Mouse (Mus musculus): ENCODE data around the gene Hlcs. TPM values are rescaled to one million over a fixed set of nuclear protein-coding genes. Genes with fewer than 3 reads are reported as not detected.

The Hlcs gene
- polyA plus RNA-seq, 1 experiment from 2014 or later, result 7.9 TPM

DNA sequence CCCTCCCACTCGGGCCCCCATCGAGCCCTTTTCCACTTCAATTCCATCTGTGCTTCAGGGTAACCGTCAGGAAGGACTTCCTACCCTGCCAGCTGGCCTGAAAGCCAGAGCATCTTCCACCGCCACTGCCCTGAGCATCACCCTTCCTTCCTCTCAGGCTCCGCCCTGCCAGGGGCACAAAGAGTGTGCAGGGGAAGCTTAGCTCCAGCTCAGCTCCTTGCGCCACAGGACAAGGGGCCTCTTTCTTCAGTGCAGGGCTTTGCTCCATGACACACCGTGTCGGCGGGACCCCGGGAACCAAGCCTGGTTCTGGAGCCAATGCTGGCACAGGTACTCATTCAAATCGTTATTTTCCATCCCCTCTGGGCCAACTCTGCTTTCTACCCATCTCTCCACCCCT, 165.2 kb downstream of the Hlcs start:
- no peak overlapping the region for H3K9ac ChIP-seq (ENCODE audit: low read depth, low read length)
- H3K27ac ChIP-seq (ENCODE audit: low read depth, low read length), result no peak overlapping the region
- no peak for ATAC-seq
- 0 out of 2 replicates have a peak overlapping the region, but pooled peaks have one; percentile 21 for H3K4me2 ChIP-seq (ENCODE audit: low read length)
- H3K9me3 ChIP-seq (ENCODE audit: control insufficient read depth, low read length), result no peaks in the 10 kb centered on the region
- WGBS, result 31% methylated on average over 11 of the region's 11 CpGs
- H3K27me3 ChIP-seq (replicated peaks; ENCODE audit: control insufficient read depth, insufficient read depth, low read length), result peaks cover 4% of the 10 kb centered on the region
- H3K36me3 ChIP-seq (ENCODE audit: control insufficient read depth, insufficient read depth, low read length), result no peaks in the 10 kb centered on the region
- no peak overlapping the region for H3K4me3 ChIP-seq (ENCODE audit: low read length)
- H3K4me1 ChIP-seq (ENCODE audit: control insufficient read depth, insufficient read depth, low read depth, low read length), result peaks cover 6% of the 10 kb centered on the region

DNA sequence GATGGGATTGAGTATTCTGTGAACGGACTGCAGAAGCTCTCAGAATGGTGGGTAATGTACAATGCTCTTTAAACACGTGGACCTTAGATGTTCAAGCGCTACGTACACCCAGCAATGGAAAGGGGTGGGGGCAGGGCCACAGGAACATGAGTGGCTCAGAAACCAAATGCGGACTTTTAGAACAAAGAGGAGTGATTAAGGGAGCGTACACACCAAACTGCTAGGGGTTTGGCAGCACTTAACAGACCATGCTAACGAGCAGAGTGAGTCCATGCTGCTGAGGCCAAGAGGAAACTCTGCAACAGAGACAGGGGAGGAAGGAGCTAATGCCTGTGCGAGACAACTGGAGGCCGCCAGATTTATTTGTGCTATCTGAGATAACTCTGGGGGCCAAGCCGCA, 170.0 kb downstream of the Hlcs start:
- Histone ChIP-seq H3K9me3 (ENCODE audit: control insufficient read depth, low read length) (0 out of 2 replicates have a peak, but pooled peaks cover 3% of the 10 kb centered on the region), H3K9ac (ENCODE audit: low read depth, low read length) (no peak overlapping the region), H3K27ac (ENCODE audit: low read depth, low read length) (no peak overlapping the region), H3K36me3 (ENCODE audit: control insufficient read depth, insufficient read depth, low read length) (no peaks in the 10 kb centered on the region), H3K4me2 (ENCODE audit: low read length) (no peak overlapping the region), H3K4me1 (ENCODE audit: control insufficient read depth, insufficient read depth, low read depth, low read length) (peaks cover 5% of the 10 kb centered on the region), H3K27me3 (replicated peaks; ENCODE audit: control insufficient read depth, insufficient read depth, low read length) (peaks cover 2% of the 10 kb centered on the region), H3K4me3 (ENCODE audit: low read length) (no peak overlapping the region)
- WGBS, result 32% methylated on average over 10 of the region's 10 CpGs
- ATAC-seq, result peak; percentile 40

DNA sequence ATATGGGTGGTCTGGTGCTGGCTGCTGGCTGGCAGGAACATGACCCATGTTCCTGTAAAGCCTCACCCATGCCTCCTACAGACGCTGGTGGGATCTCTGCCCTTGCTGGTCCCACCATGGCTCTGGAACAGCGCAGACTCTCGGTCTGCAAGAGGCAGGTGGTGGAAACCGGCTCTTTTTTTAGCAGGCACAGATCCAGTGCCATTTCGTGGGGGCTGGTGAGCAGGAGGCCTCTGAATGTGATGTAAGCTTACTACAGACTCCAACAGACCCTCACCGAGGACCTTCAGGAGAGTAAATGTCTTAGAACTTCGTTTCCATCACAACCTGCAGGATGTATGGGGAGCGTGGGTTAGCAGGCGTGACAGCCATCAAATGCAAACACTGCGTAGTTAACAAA, 172.6 kb downstream of the Hlcs start:
- H3K9me3 ChIP-seq (ENCODE audit: control insufficient read depth, low read length), result 0 out of 2 replicates have a peak, but pooled peaks cover 4% of the 10 kb centered on the region
- H3K27ac ChIP-seq (ENCODE audit: low read depth, low read length), result no peak overlapping the region
- H3K27me3 ChIP-seq (replicated peaks; ENCODE audit: control insufficient read depth, insufficient read depth, low read length), result peaks cover 2% of the 10 kb centered on the region
- ATAC-seq, result no peak
- no peak overlapping the region for H3K4me3 ChIP-seq (ENCODE audit: low read length)
- H3K4me2 ChIP-seq (ENCODE audit: low read length), result no peak overlapping the region
- H3K4me1 ChIP-seq (ENCODE audit: control insufficient read depth, insufficient read depth, low read depth, low read length), result no peaks in the 10 kb centered on the region; the same call in 1 of the 2 replicates
- no peaks in the 10 kb centered on the region for H3K36me3 ChIP-seq (ENCODE audit: control insufficient read depth, insufficient read depth, low read length)
- 73% methylated on average over 10 of the region's 10 CpGs for WGBS
- H3K9ac ChIP-seq (ENCODE audit: low read depth, low read length), result no peak overlapping the region

DNA sequence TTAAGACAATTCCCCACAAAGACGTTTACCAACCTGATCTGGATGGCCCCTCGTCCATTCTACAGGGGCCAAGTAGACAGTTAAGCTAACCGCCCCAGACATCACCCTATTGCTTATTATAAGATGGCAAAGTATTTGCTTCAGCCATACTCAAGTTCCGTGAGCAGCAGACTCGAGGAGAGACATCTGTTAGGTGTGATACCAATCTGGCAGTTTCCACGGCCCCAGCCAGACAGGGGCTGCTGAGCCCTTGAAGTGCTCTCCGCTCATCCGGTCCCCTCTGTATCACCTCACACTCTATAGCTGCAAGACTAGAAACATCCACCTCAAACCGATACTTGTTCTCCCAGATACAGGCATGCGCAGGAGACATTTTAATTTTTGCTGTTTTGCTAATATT, 179.2 kb downstream of the Hlcs start:
- H3K9ac ChIP-seq (ENCODE audit: low read depth, low read length), result no peak overlapping the region
- no peaks in the 10 kb centered on the region for H3K27me3 ChIP-seq (replicated peaks; ENCODE audit: control insufficient read depth, insufficient read depth, low read length)
- no peak overlapping the region for H3K4me2 ChIP-seq (ENCODE audit: low read length)
- H3K4me1 ChIP-seq (ENCODE audit: control insufficient read depth, insufficient read depth, low read depth, low read length), result no peaks in the 10 kb centered on the region
- no peak overlapping the region for H3K4me3 ChIP-seq (ENCODE audit: low read length)
- no peak for ATAC-seq
- H3K9me3 ChIP-seq (ENCODE audit: control insufficient read depth, low read length), result 0 out of 2 replicates have a peak, but pooled peaks cover 4% of the 10 kb centered on the region
- H3K36me3 ChIP-seq (ENCODE audit: control insufficient read depth, insufficient read depth, low read length), result no peaks in the 10 kb centered on the region
- H3K27ac ChIP-seq (ENCODE audit: low read depth, low read length), result no peak overlapping the region
- 89% methylated on average over 10 of the region's 10 CpGs for WGBS

DNA sequence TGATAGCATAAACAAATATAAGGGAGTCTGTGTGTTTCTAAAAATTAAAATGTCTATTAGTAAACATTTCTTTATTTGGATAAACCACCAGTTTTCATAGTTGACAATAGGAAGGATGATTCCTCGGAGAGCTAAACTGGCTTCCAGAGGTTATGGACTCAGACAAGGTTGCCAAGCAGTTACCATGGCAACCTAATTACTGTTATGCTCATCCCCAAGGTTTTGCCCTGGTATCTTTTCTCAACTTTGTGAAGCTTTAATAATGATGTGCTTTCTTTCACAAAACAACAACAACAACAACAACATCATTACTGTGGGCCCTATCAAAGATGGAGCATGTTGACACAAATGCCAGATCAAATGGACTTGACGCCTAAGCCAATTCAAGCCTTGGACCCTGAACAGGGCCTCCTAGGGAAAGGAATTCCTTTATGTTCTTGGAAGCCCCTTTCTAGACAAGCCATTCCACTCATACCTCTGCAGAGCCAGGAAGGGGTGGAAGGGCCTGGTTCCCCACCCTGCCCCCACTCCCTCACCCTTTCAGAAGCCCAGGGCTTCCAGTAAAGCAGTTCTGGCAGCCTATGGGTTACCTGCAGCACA, 185.0 kb downstream of the Hlcs start:
- ATAC-seq, result no peak
- 18% methylated on average over 2 of the region's 2 CpGs for WGBS

DNA sequence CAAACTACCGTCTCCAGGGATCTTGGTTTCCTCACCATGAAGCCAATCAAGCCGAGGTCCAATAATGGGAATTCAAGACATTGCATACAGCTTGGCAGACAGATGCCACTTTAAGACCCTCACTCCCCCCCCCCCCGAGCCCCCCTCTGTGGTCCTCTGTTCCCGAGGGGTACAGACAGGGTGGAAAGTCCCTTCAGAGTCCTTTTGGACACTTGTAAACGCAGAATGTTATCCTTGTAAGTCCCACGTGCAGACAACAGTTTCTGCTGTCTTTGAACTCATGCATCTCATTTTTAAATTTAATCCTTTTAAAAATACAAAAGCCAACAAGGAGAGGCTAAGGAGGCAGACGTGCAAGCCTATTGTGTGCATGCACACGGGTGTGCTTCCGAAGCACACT, 187.2 kb downstream of the Hlcs start:
- Histone ChIP-seq H3K4me2 (ENCODE audit: low read length) (no peak overlapping the region), H3K36me3 (ENCODE audit: control insufficient read depth, insufficient read depth, low read length) (no peaks in the 10 kb centered on the region), H3K4me1 (ENCODE audit: control insufficient read depth, insufficient read depth, low read depth, low read length) (peaks cover 22% of the 10 kb centered on the region), H3K4me3 (ENCODE audit: low read length) (no peak overlapping the region; the same call in 1 of the 2 replicates), H3K27me3 (replicated peaks; ENCODE audit: control insufficient read depth, insufficient read depth, low read length) (peaks cover 37% of the 10 kb centered on the region), H3K9me3 (ENCODE audit: control insufficient read depth, low read length) (no peaks in the 10 kb centered on the region), H3K9ac (ENCODE audit: low read depth, low read length) (no peak overlapping the region), H3K27ac (ENCODE audit: low read depth, low read length) (no peak overlapping the region)
- WGBS, result 34% methylated on average over 8 of the region's 9 CpGs
- ATAC-seq, result no peak

More for the DNA sequence above, 185.0 kb downstream of the Hlcs start:
- H3K4me2 ChIP-seq (ENCODE audit: low read length), result no peak overlapping the region
- peaks cover 34% of the 10 kb centered on the region for H3K27me3 ChIP-seq (replicated peaks; ENCODE audit: control insufficient read depth, insufficient read depth, low read length)
- H3K4me3 ChIP-seq (ENCODE audit: low read length), result no peak overlapping the region
- H3K4me1 ChIP-seq (ENCODE audit: control insufficient read depth, insufficient read depth, low read depth, low read length), result peaks cover 19% of the 10 kb centered on the region
- no peak overlapping the region for H3K27ac ChIP-seq (ENCODE audit: low read depth, low read length)
- H3K9ac ChIP-seq (ENCODE audit: low read depth, low read length), result no peak overlapping the region
- H3K36me3 ChIP-seq (ENCODE audit: control insufficient read depth, insufficient read depth, low read length), result no peaks in the 10 kb centered on the region
- H3K9me3 ChIP-seq (ENCODE audit: control insufficient read depth, low read length), result no peaks in the 10 kb centered on the region

DNA sequence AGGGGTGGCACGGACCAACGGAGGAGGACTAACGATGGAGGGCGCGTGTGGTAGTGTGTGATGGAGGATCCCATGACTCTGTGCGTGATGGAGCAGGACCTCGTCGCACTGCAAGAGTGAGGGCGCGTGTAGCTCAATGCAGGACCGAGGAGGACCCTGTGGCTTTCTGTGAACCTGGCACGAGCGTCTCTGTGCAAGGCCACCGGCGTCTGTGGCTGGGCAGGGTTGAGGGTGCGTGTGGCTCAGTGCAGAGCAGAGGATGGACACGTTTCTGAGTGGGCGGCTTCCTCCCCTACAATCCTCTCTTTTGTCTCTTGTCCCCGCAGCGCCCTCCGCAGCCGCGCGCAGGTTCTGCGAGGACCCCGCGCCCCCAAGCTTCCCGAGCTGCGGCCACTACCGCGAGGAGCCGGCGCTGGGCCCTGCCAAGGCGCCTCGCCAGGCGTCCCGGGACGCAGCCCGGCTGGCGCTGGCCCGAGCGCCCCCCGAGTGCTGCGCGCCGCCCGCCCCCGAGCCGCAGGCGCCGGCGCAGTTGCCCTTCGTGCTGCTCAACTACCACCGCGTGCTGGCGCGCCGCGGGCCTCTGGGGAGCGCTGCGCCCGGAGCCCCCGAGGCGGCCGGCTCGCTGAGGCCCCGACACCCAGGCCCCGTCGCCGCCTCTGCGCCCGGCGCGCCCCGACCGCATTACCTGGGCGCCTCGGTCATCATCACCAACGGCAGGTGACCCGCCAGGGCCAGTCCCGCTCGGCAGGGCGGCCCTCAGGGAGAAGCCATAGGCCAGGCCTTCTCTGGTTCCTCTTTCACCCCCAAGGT, 188.0 kb downstream of the Hlcs start:
- peak overlapping the region; percentile 70 for H3K9ac ChIP-seq (ENCODE audit: low read depth, low read length)
- peaks cover 22% of the 10 kb centered on the region for H3K4me1 ChIP-seq (ENCODE audit: control insufficient read depth, insufficient read depth, low read depth, low read length)
- H3K27me3 ChIP-seq (replicated peaks; ENCODE audit: control insufficient read depth, insufficient read depth, low read length), result peaks cover 37% of the 10 kb centered on the region
- no peaks in the 10 kb centered on the region for H3K9me3 ChIP-seq (ENCODE audit: control insufficient read depth, low read length)
- no peaks in the 10 kb centered on the region for H3K36me3 ChIP-seq (ENCODE audit: control insufficient read depth, insufficient read depth, low read length)
- H3K27ac ChIP-seq (ENCODE audit: low read depth, low read length), result no peak overlapping the region
- peak overlapping the region; percentile 53 for H3K4me3 ChIP-seq (ENCODE audit: low read length)
- WGBS, result under 1% methylated on average over 61 of the region's 83 CpGs
- H3K4me2 ChIP-seq (ENCODE audit: low read length), result peak overlapping the region; percentile 91
- peak; percentile 73 for ATAC-seq

DNA sequence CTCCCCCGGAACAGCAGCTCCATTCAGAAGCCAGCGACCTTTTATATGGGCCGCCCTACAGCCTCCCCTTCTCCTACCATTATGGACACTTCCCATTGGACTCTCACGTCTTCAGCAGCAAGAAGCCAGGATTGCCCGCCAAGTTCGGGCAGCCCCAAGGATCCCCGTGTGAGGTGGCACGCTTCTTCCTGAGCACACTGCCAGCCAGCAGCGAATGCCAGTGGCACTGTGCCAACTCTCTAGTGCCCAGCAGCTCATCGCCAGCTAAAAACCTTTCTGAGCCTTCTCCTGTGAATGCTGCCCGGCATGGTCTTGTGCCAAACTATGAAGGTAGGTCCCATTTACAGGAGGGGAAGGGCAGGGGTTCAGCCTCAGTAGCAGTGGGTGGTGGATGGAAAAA, 190.1 kb downstream of the Hlcs start:
- no peak overlapping the region for H3K9ac ChIP-seq (ENCODE audit: low read depth, low read length)
- 44% methylated on average over 11 of the region's 11 CpGs for WGBS
- H3K4me3 ChIP-seq (ENCODE audit: low read length), result no peak overlapping the region
- no peaks in the 10 kb centered on the region for H3K36me3 ChIP-seq (ENCODE audit: control insufficient read depth, insufficient read depth, low read length)
- H3K27ac ChIP-seq (ENCODE audit: low read depth, low read length), result no peak overlapping the region
- peaks cover 18% of the 10 kb centered on the region for H3K4me1 ChIP-seq (ENCODE audit: control insufficient read depth, insufficient read depth, low read depth, low read length)
- no peak overlapping the region for H3K4me2 ChIP-seq (ENCODE audit: low read length)
- peak; percentile 71 for ATAC-seq
- peaks cover 43% of the 10 kb centered on the region for H3K27me3 ChIP-seq (replicated peaks; ENCODE audit: control insufficient read depth, insufficient read depth, low read length)
- no peaks in the 10 kb centered on the region for H3K9me3 ChIP-seq (ENCODE audit: control insufficient read depth, low read length)

DNA sequence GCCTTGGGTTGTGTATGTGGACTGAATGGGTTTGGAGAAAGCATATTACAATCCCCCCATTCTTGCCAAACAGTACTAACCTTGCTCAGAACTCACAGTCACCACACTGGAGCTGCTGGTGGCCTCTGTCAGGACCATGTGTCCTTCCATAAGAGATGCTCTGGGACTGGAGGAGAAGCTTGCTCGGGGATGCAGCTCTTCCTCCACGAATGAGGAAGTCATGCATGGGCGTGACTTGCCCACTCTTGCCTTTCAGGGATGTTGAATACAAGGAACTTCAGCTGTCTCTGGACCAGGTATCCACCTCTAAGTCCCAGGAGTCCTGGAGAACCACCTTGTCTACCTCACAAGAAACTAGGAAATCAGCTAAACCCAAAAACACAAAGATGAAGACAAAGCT, 191.0 kb downstream of the Hlcs start:
- Histone ChIP-seq H3K36me3 (ENCODE audit: control insufficient read depth, insufficient read depth, low read length) (no peaks in the 10 kb centered on the region), H3K4me1 (ENCODE audit: control insufficient read depth, insufficient read depth, low read depth, low read length) (peaks cover 18% of the 10 kb centered on the region), H3K4me2 (ENCODE audit: low read length) (no peak overlapping the region), H3K9me3 (ENCODE audit: control insufficient read depth, low read length) (no peaks in the 10 kb centered on the region), H3K27me3 (replicated peaks; ENCODE audit: control insufficient read depth, insufficient read depth, low read length) (peaks cover 41% of the 10 kb centered on the region), H3K9ac (ENCODE audit: low read depth, low read length) (no peak overlapping the region), H3K27ac (ENCODE audit: low read depth, low read length) (no peak overlapping the region), H3K4me3 (ENCODE audit: low read length) (no peak overlapping the region)
- no peak for ATAC-seq
- WGBS, result 91% methylated on average over 3 of the region's 3 CpGs

Measured in hindbrain, embryonic 16.5 days (tissue).